Mouse (Mus musculus): ENCODE data around the gene Slc51a. TPM values are rescaled to one million over a fixed set of nuclear protein-coding genes. Genes with fewer than 3 reads are reported as not detected.

Gene Slc51a
- total and polyA plus RNA-seq, 3 experiments = 0.08 to 0.17 TPM; not detected in 1

GRCm38 (mm10) chr16:32431926-32432325 lies 55.8 kb downstream of the Slc51a start:
- dilution Hi-C loops (cut with MboI; ENCODE audit: extremely low pct_ligation_motif_present, extremely low pct_unique_long_range_greater_than_20kb, low sequenced_read_pairs) = no loop called here

GRCm38 (mm10) chr16:32431047-32431591 lies 56.6 kb downstream of the Slc51a start:
- in situ Hi-C loops (cut with MboI; ENCODE audit: low pct_ligation_motif_present, low pct_unique_long_range_greater_than_20kb, low sequenced_read_pairs) (no loop called here), dilution Hi-C loops (cut with MboI; ENCODE audit: extremely low pct_ligation_motif_present, extremely low pct_unique_long_range_greater_than_20kb, low sequenced_read_pairs) (no loop called here)
- Histone ChIP-seq H3K79me2 (replicated peaks; ENCODE audit: control insufficient read depth, extremely low read depth, insufficient read depth, poor library complexity, severe bottlenecking) (peaks cover 2% of the 10 kb centered on the region; the same call in 1 of the 2 replicates), H3K27me3 (replicated peaks) (no peaks in the 10 kb centered on the region), H3K36me3 (replicated peaks in 1 of 2; ENCODE audit: control insufficient read depth in 1 of 2, insufficient read depth in 1 of 2, low read length in 1 of 2) (no peaks in the 10 kb centered on the region), H3K4me3 (replicated peaks in 1 of 3; ENCODE audit: low read depth in 2 of 3, low read length in 2 of 3, poor library complexity in 1 of 3) (peak overlapping the region; percentile 65 to 86 (median 78)), H3K4me2 (ENCODE audit: insufficient read depth, low read depth, poor library complexity, severe bottlenecking) (peak overlapping the region; percentile 33), H3K9me3 (replicated peaks; ENCODE audit: low read length) (no peaks in the 10 kb centered on the region), H3K9ac (ENCODE audit: insufficient read depth, low read depth) (peak overlapping the region; percentile 77), H3K4me1 (ENCODE audit: control insufficient read depth in 1 of 2, insufficient read depth in 2 of 2) (peaks cover 3 to 32% of the 10 kb centered on the region in 2 experiments; a peak in 3 of 4 replicates), H3K27ac (ENCODE audit: insufficient read depth, low read depth) (no peak overlapping the region)
- TF ChIP-seq RAD21 (IDR thresholded peaks at IDR 0.05; ENCODE audit: low read depth, low read length) (no peak), ZKSCAN1 (IDR thresholded peaks at IDR 0.05; ENCODE audit: borderline replicate concordance, low read depth, low read length) (no peak), MXI1 (IDR thresholded peaks at IDR 0.05; ENCODE audit: low read depth, low read length) (no peak), JUN (IDR thresholded peaks at IDR 0.05; ENCODE audit: insufficient read depth, low read depth, low read length) (no peak), MEF2A (IDR thresholded peaks at IDR 0.05; ENCODE audit: borderline replicate concordance, low read depth, low read length) (no peak)
- peak; percentile 14 for DNase-seq (ENCODE audit: extremely low read depth)

More at GRCm38 (mm10) chr16:32431926-32432325, 55.8 kb downstream of the Slc51a start:
- in situ Hi-C loops (cut with MboI; ENCODE audit: low pct_ligation_motif_present, low pct_unique_long_range_greater_than_20kb, low sequenced_read_pairs) = no loop called here
- TF ChIP-seq MXI1 (IDR thresholded peaks at IDR 0.05; ENCODE audit: low read depth, low read length) = no peak
- TF ChIP-seq MEF2A (IDR thresholded peaks at IDR 0.05; ENCODE audit: borderline replicate concordance, low read depth, low read length) = no peak
- no peak for TF ChIP-seq E2F4 (IDR thresholded peaks at IDR 0.05; ENCODE audit: insufficient replicate concordance, low read depth, low read length)
- no peak for TF ChIP-seq USF1 (IDR thresholded peaks at IDR 0.05; ENCODE audit: low read depth, low read length)
- Histone ChIP-seq H3K27me3 (replicated peaks) (no peaks in the 10 kb centered on the region), H3K9me3 (replicated peaks; ENCODE audit: low read length) (no peaks in the 10 kb centered on the region), H3K4me3 (replicated peaks in 1 of 3; ENCODE audit: low read depth in 2 of 3, low read length in 2 of 3, poor library complexity in 1 of 3) (no peak overlapping the region), H3K27ac (ENCODE audit: insufficient read depth, low read depth) (no peak overlapping the region), H3K9ac (ENCODE audit: insufficient read depth, low read depth) (no peak overlapping the region), H3K4me1 (ENCODE audit: control insufficient read depth in 1 of 2, insufficient read depth in 2 of 2) (peaks cover 6 to 39% of the 10 kb centered on the region in 2 experiments; a peak in 3 of 4 replicates), H3K79me2 (replicated peaks; ENCODE audit: control insufficient read depth, extremely low read depth, insufficient read depth, poor library complexity, severe bottlenecking) (peaks cover 2% of the 10 kb centered on the region; the same call in 1 of the 2 replicates), H3K4me2 (ENCODE audit: insufficient read depth, low read depth, poor library complexity, severe bottlenecking) (peak overlapping the region; percentile 33; the same call in 1 of the 2 replicates), H3K36me3 (replicated peaks in 1 of 2; ENCODE audit: control insufficient read depth in 1 of 2, insufficient read depth in 1 of 2, low read length in 1 of 2) (no peaks in the 10 kb centered on the region)
- DNase-seq (ENCODE audit: extremely low read depth) = no peak

GRCm38 (mm10) chr16:32430474-32431046 lies 57.1 kb downstream of the Slc51a start, which contains the start of gene Pcyt1a:
TSS of gene Pcyt1a (plus strand) at chr16:32430921.
- peak; percentile 90 for DNase-seq (ENCODE audit: extremely low read depth)
- dilution Hi-C loops (cut with MboI; ENCODE audit: extremely low pct_ligation_motif_present, extremely low pct_unique_long_range_greater_than_20kb, low sequenced_read_pairs) (no loop called here), in situ Hi-C loops (cut with MboI; ENCODE audit: low pct_ligation_motif_present, low pct_unique_long_range_greater_than_20kb, low sequenced_read_pairs) (no loop called here)
- H3K27ac ChIP-seq (ENCODE audit: insufficient read depth, low read depth) = no peak within 1 kb of the TSS; the same call in 1 of the 2 replicates
- H3K27me3 ChIP-seq (replicated peaks) = no peaks in the 10 kb centered on the region
- no peaks in the 10 kb centered on the region for H3K9me3 ChIP-seq (replicated peaks; ENCODE audit: low read length)
- peak within 1 kb of the TSS; percentile 76 for H3K4me2 ChIP-seq (ENCODE audit: insufficient read depth, low read depth, poor library complexity, severe bottlenecking)
- H3K79me2 ChIP-seq (replicated peaks; ENCODE audit: control insufficient read depth, extremely low read depth, insufficient read depth, poor library complexity, severe bottlenecking) = peaks cover 2% of the 10 kb centered on the region; the same call in 1 of the 2 replicates
- peak within 1 kb of the TSS; percentile 65 to 86 (median 78) for H3K4me3 ChIP-seq (replicated peaks in 1 of 3; ENCODE audit: low read depth in 2 of 3, low read length in 2 of 3, poor library complexity in 1 of 3)
- H3K4me1 ChIP-seq (ENCODE audit: control insufficient read depth in 1 of 2, insufficient read depth in 2 of 2) = peaks cover 3 to 32% of the 10 kb centered on the region in 2 experiments; a peak in 3 of 4 replicates
- H3K9ac ChIP-seq (ENCODE audit: insufficient read depth, low read depth) = peak within 1 kb of the TSS; percentile 77
- H3K36me3 ChIP-seq (replicated peaks in 1 of 2; ENCODE audit: control insufficient read depth in 1 of 2, insufficient read depth in 1 of 2, low read length in 1 of 2) = no peaks in the 10 kb centered on the region
- TF ChIP-seq ZKSCAN1 (IDR thresholded peaks at IDR 0.05; ENCODE audit: borderline replicate concordance, low read depth, low read length) = no peak
- TF ChIP-seq CHD2 (IDR thresholded peaks at IDR 0.05; ENCODE audit: low read length) = 0 out of 2 replicates have a peak, but pooled peaks have one; percentile 49
- peak; percentile 92 for TF ChIP-seq MXI1 (IDR thresholded peaks at IDR 0.05; ENCODE audit: low read depth, low read length)
- no peak for TF ChIP-seq ZC3H11A (IDR thresholded peaks at IDR 0.05; ENCODE audit: low read depth, low read length)
- TF ChIP-seq RCOR1 (conservative IDR thresholded peaks at IDR 0.05; ENCODE audit: low read depth, low read length) = no peak
- peak; percentile 68 for TF ChIP-seq BHLHE40 (IDR thresholded peaks at IDR 0.05; ENCODE audit: low read depth, low read length)
- TF ChIP-seq NRF1 (IDR thresholded peaks at IDR 0.05; ENCODE audit: low read depth, low read length) = peak; percentile 49
- no peak for TF ChIP-seq CHD1 (IDR thresholded peaks at IDR 0.05; ENCODE audit: low read depth, low read length)
- peak; percentile 68; the same call in 1 of the 2 replicates for TF ChIP-seq ZMIZ1 (IDR thresholded peaks at IDR 0.05; ENCODE audit: low read depth, low read length)
- TF ChIP-seq JUN (IDR thresholded peaks at IDR 0.05; ENCODE audit: insufficient read depth, low read depth, low read length) = no peak
- peak; percentile 90 for TF ChIP-seq MAZ (IDR thresholded peaks at IDR 0.05; ENCODE audit: low read depth, low read length)
- TF ChIP-seq POLR2A (IDR thresholded peaks at IDR 0.05; ENCODE audit: low read depth, low read length) = peak; percentile 82
- peak; percentile 68; the same call in 1 of the 2 replicates for TF ChIP-seq NELFE (IDR thresholded peaks at IDR 0.05; ENCODE audit: low read depth, low read length)
- TF ChIP-seq SMC3 (IDR thresholded peaks at IDR 0.05; ENCODE audit: low read depth, low read length) = no peak
- no peak for TF ChIP-seq JUND (conservative IDR thresholded peaks at IDR 0.05; ENCODE audit: low read depth, low read length)
- peak in 1 of 2 experiments; percentile 17; a peak in 1 of 4 replicates for TF ChIP-seq CTCF (conservative IDR thresholded peaks at IDR 0.05 in 1 of 2, IDR thresholded peaks at IDR 0.05 in 1 of 2; ENCODE audit: low read depth in 2 of 2, low read length in 2 of 2)
- TF ChIP-seq MYC (IDR thresholded peaks at IDR 0.05; ENCODE audit: low read depth, low read length) = 0 out of 2 replicates have a peak, but pooled peaks have one; percentile 17
- peak; percentile 29; the same call in 1 of the 2 replicates for TF ChIP-seq USF1 (IDR thresholded peaks at IDR 0.05; ENCODE audit: low read depth, low read length)
- peak; percentile 66 for TF ChIP-seq TBP (conservative IDR thresholded peaks at IDR 0.05; ENCODE audit: low read depth, low read length)
